Mouse (Mus musculus): ENCODE measurements around the gene Cxcl14.
A peak's percentile ranks its signal among the peaks of the same experiment; 100 is the strongest.

The Cxcl14 gene

DNA sequence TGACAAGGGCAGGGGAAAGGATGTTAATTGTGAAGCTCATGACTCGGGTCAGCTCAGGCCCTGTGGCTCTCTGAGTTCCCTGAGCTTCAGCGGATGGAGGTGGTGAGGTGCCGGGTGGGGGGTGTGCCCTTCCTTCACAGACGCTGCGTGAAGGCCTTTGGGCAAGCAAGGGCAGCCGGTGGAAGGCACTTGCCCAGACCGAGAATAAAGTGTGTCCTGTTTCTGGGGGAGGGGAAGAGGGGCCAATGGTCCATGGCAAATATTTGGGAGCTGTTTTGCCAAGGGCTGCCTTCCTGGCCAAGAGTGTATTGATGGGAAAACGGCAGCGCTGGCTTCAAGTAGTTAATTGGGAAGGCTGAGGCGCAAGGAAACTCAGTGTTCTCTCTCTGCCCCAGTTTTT lies 1.4 kb downstream of the Cxcl14 start:
- no peak for DNase-seq (ENCODE audit: extremely low read depth, insufficient read length, low spot score)

DNA sequence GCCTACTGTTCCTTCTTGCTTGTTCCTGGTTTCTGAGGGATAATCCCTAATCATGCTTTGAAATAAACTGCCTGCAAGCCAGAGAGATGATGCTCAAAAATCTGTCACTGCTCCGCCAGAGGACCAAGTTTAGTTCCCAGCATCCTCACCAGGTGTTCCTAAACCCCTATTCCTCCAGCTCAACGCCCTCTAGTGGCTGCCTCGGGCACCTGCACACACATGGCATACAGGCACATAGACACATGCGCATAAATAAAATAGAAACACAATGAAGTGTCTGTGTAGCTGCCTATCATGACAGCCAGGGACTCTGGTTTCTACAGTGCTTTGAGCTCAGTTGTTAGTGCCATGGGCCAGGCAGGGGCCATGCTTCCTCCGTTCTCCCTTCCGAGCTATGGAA lies 6.4 kb downstream of the Cxcl14 start:
- DNase-seq (ENCODE audit: extremely low read depth, insufficient read length, low spot score), result no peak

- no peak for DNase-seq (ENCODE audit: extremely low read depth, insufficient read length, low spot score)
These were observed 7.1 kb downstream of the Cxcl14 start for GRCm38 (mm10) chr13:56289261-56289660.

- no peak for DNase-seq (ENCODE audit: extremely low read depth, insufficient read length, low spot score)
These were observed 7.8 kb downstream of the Cxcl14 start for GRCm38 (mm10) chr13:56288601-56289000.

DNA sequence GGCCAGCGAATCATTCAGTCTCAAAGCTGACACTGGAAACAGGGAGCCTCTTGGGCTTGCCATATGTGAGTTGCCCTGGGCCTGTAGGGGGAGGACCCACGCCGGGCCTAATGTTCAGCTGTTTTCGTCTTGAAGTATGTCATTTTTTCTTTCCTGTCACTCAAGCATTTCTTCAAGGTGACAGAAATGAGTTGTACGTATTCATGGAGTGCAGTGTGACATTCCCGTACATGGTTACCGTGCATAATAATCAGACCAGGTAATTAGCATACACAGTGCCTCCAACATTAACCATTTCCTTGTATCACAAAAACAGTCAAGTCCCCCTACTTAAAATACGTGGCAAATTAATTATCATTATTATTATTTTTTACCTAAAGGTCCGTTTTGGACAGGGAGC lies 9.3 kb downstream of the Cxcl14 start:
- DNase-seq (ENCODE audit: extremely low read depth, insufficient read length, low spot score), result no peak

DNA sequence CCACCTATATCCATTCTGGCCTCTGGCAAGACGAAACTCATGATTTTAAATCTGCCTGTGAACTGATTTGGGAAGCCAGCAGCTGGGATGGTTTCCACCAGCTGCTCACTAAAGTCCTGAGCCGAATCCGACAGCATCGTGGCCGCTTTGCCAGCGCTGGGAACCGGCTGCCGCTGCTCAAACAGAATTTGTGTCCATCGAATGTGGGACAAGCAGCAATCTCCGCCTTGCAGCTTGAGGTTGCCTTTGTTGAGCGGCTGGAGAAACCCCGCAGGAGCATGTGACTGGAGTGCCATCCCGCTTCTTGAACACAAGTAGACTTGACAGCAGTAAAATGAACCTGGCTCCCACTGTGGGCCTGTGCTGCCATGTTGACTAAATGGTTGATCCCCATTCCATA lies 13.0 kb downstream of the Cxcl14 start:
- no peak for DNase-seq (ENCODE audit: extremely low read depth, insufficient read length, low spot score)

DNA sequence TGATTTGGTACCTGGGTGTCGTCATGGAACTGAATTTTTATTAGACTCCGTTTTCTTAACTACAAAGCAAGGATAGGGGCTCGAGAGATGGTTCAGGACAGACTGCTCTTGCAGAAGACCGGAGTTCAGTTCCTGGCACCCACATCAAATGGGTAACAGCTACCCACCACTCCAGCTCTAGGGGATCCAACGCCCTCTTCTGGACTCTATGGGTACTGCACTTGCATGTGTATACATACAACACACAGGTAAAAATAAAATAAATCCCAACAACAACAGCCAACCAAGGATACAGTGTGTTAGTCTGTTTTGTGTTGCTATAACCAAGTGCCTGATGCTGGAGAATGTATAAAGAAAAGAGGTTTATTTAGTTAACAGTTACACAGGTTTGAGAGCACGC lies 16.0 kb downstream of the Cxcl14 start:
- no peak for DNase-seq (ENCODE audit: extremely low read depth, insufficient read length, low spot score)

- DNase-seq (ENCODE audit: extremely low read depth, insufficient read length, low spot score), result peak; percentile 17
These were observed 16.9 kb downstream of the Cxcl14 start for GRCm38 (mm10) chr13:56279439-56279838.

DNA sequence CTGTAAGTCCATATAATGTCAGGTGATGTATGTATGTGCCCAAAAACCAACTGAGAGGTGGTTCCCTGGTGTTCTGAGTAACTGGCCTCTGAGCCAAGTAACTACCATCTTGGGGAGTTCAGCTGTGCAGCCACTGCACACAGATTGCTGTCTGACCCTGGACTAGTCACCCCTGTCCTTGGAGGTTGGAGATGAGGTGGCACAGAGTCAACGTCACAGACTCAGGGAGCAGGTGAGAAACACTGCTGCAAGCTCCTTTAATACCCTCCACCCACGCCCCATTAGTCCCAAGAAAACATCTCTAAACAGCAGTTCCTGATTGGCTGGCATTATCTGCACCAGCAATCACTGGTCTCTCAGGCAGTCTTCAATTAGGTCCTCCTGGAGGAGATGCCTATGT lies 21.2 kb downstream of the Cxcl14 start:
- no peak for DNase-seq (ENCODE audit: extremely low read depth, insufficient read length, low spot score)

DNA sequence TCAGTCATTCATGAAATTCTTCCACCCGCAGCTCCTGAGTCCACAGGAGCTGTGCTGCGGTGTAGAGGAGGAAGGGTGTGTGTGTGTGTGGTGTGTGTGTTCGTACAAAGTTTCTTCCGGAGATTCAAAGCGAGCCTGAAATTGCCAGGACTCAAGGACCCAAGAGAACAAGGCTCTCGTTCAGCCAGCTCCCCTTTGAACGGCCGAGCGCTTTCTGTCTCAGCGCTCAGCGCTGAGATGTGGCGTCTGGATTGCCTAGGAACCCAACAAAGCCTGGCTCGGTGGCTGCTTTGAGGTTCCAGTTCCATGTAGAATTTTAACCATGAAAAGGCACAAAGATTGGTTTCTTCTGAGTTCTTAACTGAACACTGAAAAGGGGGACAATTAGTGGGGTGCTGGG lies 26.2 kb downstream of the Cxcl14 start:
- DNase-seq (ENCODE audit: extremely low read depth, insufficient read length, low spot score), result no peak

- no peak for DNase-seq (ENCODE audit: extremely low read depth, insufficient read length, low spot score)
These were observed 29.0 kb downstream of the Cxcl14 start for GRCm38 (mm10) chr13:56267396-56267795.

DNA sequence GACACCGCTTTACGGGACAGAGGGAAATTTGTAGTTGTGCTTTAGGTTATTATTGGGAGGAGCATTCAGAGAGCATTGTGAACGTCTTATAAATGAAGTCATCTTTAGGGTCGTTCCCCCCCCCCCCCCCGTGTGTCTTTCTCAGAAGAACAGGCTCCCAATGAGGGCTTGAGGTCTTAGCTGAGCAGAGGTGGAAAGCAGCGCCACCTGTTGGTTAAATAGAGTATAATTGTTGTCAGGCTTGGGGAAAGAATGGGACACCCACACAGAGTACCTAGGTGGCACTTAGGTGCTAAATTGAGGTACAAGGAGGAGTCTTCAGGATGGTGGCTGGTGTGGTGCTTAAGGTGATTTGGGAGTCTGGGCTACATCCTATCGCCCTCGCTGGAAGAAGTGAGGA lies 29.9 kb downstream of the Cxcl14 start:
- no peak for DNase-seq (ENCODE audit: extremely low read depth, insufficient read length, low spot score)

- no peak for DNase-seq (ENCODE audit: extremely low read depth, insufficient read length, low spot score)
These were observed 30.7 kb downstream of the Cxcl14 start for GRCm38 (mm10) chr13:56265661-56266060.

- DNase-seq (ENCODE audit: extremely low read depth, insufficient read length, low spot score), result no peak
These were observed 34.1 kb downstream of the Cxcl14 start for GRCm38 (mm10) chr13:56262269-56262668.

GRCm38 (mm10) chr13:56260344-56260780 lies 36.0 kb downstream of the Cxcl14 start:
- no peak for DNase-seq (ENCODE audit: extremely low read depth, insufficient read length, low spot score)

- DNase-seq (ENCODE audit: extremely low read depth, insufficient read length, low spot score), result no peak
These were observed 36.5 kb downstream of the Cxcl14 start for GRCm38 (mm10) chr13:56259926-56260250.

- DNase-seq (ENCODE audit: extremely low read depth, insufficient read length, low spot score), result no peak
These were observed 37.1 kb downstream of the Cxcl14 start for GRCm38 (mm10) chr13:56259021-56259925.

DNA sequence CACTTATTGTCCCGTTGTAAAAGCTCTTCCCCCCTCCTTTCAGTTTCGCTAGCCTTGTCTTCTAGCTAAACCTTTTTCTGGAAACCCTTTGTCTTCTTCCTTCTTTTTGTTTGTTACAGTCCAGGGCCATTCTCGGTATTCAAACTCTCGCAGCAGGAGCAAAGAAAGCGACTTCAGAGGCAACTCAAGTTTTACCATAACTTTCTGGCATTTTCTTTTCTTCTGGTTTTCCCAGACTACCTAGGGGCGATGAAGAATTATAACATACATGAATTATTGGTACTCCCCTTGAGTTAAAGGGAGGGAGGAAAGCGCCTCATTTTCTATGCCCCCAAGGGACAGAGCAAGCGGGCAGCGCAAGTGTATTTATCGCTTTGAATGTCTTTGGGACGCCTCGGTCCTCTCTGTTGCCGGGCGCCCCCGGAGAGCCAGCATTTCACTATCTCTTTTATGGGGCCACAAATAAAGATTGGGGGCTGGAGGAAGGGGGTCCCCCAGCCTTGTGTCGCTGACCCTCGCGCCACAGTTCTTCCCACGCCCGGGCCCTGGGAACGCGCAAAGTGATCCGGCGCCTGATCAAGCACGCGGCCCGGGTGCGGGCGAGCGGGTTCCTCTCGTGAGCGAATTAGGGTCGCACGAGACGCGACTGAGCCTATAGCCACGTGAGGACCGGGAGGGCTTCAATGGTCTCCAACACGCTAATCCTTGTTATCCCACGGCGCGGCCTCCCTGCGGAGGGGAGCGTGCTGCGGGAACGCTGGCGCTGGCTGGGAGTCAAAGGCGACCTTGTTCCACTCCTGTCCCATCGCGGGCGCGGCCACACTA lies 37.9 kb downstream of the Cxcl14 start:
- no peak for DNase-seq (ENCODE audit: extremely low read depth, insufficient read length, low spot score)

DNA sequence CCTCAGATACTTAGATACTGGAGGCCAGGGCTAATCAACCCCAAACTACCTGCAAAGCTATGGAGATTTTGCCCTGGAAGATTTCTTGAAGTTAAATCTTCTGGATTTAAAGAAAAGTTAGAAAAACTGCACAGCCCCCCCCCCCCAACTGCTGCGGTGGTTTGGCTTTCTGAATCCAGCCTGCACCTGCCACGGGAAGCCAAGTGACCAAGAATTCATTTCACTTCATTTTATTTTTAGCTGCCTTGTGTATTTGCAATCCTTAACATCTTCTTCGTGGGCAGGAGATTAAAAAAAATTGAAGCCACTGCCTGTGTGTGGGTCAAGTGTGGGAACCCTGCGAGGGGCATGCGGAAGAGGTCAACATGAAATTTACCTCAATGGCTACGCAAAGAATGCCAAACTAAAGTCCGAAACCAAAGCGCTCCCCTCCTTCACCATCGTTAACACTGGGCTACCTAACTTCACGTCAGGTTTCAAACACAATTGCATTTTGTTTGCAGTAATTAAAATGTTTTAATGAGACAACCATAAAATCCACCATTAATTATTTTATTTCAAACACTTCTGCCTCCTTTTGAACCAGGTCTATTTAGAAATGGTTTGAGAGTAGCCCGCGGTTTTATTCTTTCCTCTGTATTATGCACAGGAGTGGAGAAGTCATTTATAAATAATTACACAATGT lies 38.7 kb downstream of the Cxcl14 start:
- DNase-seq (ENCODE audit: extremely low read depth, insufficient read length, low spot score), result no peak

GRCm38 (mm10) chr13:56256716-56257299 lies 39.5 kb downstream of the Cxcl14 start:
- DNase-seq (ENCODE audit: extremely low read depth, insufficient read length, low spot score), result no peak

GRCm38 (mm10) chr13:56253379-56253778 lies 43.0 kb downstream of the Cxcl14 start:
- no peak for DNase-seq (ENCODE audit: extremely low read depth, insufficient read length, low spot score)

All from 3134 (cell line).